Mouse (Mus musculus) natural killer cell, adult 2 months (primary cell): ENCODE data around the gene Scamp1.
"Not testable (repeated sequence)": the region's sequence is repeated elsewhere in the genome, so short reads cannot be mapped to it uniquely, and the experiment has no call there.

Experiments used
- DNase-seq, 2 experiments: peaks; one replicate each; pipeline ENCODE4 v3.0.0; 2022; ENCODE audit warnings: low spot score in 2 of 2

Gene Scamp1

GRCm38 (mm10) chr13:94285281-94285871 is at the start of gene Scamp1:
Gene Scamp1, minus strand, starts transcription at chr13:94285857.
- DNase-seq, result peak; percentile 30 to 58

DNA sequence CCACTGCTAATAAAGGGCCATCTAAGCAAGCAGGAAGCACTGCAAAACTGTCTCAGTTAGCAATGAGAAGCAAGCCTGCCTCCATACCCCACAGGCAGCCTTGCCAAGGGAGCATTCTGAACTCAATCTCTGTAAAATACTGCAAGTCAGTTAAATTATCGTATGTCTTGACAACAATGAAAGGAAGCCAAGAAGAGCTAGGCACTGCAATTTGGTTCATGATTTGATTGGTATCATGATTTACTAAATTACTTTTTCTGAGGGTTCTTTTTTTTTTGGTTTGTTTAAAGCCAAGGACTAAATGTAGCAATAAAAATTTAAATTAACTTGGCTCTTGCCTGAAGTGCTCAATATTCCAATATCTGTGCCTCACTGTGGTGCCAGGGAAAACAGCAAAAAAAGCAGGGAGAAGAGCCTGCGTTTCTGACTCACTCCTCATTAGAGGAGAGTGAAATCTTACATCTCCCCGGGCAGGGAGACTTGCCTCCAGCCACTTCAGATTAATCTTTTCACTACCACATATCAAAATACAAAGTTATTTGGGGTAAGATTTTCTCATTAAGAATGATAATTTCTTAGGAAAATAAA is 44.8 kb upstream of the Scamp1 start:
- no peak for DNase-seq

DNA sequence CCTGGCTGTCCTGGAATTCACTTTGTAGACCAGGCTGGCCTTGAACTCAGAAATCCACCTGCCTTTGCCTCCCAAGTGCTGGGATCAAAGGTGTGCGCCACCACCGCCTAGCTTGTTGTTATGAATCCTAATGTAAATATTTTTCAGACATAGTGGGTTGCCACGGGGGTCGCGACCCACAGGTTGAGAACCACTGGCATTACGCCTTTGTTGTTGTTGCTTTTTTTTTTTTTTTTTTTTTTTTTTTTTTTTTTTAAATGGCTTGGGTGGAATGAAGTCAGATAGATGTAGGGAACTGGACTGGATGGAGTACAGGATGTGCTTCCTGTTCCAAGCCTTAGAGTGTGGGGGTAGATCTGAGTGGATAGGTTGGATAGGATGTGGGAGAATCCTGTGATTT is 43.3 kb upstream of the Scamp1 start:
- DNase-seq, result not testable (repeated sequence)

DNA sequence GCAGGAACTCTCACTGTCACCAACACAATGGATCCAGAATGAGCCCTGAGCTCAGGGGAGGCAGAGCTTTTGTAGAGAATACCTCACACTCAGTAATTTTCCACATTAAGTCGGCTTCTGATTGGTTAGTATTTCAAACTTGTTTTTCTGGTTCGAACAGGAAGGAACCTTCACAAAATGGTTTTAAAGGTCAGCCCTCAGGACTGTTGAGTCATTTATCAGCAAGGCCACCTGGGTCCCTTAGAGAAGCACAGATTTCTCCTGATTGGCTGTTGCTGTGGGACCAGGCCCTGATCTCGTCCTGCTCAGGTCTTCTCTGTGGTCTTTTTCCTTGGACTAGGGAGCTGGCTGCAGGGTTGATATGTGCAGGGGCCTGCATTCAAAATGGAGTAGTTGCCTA is 42.4 kb upstream of the Scamp1 start:
- DNase-seq, result no peak

DNA sequence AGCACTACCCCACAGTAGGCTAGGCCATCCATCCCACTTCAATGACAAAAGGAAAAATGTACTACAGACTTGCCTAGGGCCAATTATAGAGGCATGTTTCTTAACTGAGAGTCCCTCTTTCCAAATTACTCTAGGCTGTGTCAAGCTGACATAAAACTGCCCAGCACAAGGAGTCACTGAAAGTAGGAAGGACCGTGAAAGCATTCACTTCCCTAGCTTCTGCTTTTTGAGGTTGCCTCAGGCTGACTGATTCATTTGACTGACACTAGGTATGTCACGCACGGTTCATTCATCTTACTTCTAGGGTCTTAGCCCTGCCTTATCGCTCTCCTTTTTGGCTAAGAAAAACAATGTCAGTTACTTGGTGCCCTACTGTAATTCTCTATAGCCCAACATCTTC is 36.8 kb upstream of the Scamp1 start:
- no peak for DNase-seq

DNA sequence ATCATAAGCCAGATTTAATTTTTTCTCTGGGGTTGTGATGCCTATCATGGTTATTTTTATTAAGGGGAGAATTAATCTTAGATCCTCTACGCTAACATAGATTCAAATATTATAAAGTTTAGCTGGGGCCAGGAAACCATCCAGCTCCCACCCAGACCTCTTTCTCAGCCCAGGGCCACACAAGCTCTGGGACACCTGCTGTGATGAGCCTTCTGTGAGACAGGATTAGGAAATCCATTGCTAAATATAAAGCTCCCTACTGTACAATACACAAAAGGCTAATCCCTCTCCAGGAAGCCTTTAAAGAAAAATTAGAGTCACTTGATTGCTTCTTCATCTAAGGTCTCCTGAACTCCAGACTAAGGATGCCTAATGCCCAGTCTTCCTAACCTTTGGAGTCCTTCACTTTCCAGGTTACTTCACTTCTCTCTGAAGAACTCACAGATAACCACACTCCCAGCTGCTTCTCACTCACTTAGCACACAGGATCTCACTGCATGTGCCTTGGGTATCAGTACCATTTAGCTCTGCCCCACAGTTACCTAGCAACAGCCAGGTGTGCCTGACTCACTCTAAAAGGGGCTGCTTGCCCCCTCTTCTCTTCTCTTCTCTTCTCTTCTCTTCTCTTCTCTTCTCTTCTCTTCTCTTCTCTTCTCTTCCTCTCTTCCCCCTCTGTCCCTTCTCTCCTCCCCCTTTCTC is 35.6 kb upstream of the Scamp1 start:
- DNase-seq, result no peak

DNA sequence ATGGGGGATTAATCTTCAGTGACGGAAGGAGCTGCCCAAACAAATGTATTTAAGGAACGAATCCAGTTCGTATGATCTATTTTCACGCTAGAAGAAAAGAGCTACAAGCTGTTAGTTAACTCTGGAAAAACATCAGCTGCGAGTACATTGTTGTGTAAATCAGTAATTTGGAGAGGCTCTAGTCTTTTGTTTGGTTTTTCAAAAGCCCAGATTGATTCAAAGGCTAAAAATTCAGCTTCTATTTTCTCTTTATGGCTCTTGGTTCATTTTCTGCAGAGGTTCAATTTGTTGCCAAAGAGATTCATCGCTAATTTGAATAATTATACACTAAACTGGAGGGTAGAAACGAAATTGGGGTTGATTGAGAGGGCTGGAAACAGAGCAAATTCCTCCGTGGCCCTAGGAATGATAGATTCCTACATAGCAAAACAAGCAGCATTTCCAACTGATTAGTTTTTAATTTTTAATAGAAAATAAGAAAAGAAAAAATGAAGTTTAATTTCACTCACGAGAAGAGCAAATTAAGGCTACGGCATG is 31.4 kb upstream of the Scamp1 start:
- no peak for DNase-seq

- not testable (repeated sequence) for DNase-seq
Measured at GRCm38 (mm10) chr13:94312812-94313211, 27.2 kb upstream of the Scamp1 start.

DNA sequence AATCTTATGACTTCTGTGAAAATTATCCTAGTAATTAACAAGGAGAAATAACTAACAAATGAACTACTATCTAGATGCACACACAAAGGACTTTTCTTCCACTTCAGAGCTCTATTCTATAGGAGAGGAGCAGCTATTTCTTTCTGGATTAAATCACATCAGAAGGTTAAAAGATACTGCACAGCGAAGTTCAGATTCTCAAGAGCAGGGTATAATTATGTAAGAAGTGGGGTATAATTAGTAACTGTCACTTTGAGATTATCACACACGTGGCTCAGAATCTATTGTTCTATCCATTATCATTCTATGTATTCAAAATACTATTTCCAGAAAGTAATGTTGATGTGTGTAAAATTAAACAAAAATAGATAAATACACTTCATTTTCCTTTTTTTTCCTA is 22.6 kb upstream of the Scamp1 start:
- no peak for DNase-seq

DNA sequence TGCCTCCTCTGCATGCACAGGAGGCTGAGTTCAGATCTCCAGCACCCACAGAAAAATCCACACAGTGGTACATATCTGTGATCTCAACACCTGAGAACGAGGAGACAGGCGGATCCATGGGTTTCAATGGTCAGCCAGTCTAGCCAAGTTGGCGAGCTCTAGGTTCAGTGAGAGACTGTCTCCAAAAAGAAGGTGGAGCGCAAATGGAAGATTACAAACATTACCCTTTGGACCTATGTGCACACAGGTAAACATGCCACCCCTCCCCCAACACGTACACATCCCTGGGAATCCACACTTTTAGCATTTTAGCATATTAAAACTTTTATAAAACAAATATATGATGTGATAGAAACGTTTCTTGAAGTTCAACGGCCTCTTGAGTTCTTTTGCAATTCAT is 21.9 kb upstream of the Scamp1 start:
- no peak for DNase-seq

GRCm38 (mm10) chr13:94306968-94307289 is 21.3 kb upstream of the Scamp1 start:
- no peak for DNase-seq

- DNase-seq, result no peak
Measured at GRCm38 (mm10) chr13:94306277-94306967, 20.8 kb upstream of the Scamp1 start.

GRCm38 (mm10) chr13:94300946-94301538 is 15.4 kb upstream of the Scamp1 start:
- no peak for DNase-seq

- DNase-seq, result no peak
Measured at GRCm38 (mm10) chr13:94300232-94300631, 14.6 kb upstream of the Scamp1 start.

GRCm38 (mm10) chr13:94298401-94298800 is 12.7 kb upstream of the Scamp1 start:
- DNase-seq, result no peak

DNA sequence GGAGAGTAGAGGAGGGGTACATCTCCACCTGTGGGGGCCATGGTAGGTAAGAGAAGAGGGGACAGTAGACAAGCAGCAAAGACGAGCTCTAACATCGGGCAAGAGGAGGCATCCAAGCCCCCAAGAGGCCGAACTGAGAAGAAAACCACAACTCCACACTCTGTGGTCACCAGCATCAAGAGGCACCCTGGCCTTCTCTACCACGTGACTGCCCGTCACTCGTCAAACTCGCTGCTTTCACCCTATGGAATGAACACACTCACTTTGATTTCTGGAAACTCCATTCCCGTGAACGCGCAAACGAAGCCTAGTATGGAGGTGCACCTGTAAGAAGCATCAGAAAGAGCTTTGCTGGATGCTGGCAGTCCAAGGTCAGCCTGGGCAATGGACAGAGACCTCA is 10.7 kb upstream of the Scamp1 start:
- no peak for DNase-seq

DNA sequence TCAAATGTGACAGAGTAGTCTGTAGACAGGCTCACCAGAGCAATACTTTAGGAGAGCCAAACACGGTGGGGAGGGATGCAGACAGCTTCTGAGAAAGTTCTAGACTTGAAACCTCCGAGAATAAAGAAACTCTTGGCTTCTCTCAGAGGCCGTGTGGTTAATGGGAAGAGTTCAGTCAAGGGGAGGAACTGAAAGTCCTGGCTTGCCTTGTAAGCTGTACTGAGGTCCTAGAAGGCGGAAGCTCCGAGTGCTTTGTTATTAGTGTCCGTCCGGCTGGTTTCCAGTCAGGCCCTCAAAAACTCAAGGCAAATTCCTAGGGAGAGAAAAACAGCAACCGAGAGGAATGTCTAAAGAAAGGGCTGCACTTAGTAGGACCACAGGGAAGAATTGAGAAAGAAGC is 10.3 kb upstream of the Scamp1 start:
- no peak for DNase-seq

- no peak for DNase-seq
Measured at GRCm38 (mm10) chr13:94294886-94295285, 9.2 kb upstream of the Scamp1 start.

DNA sequence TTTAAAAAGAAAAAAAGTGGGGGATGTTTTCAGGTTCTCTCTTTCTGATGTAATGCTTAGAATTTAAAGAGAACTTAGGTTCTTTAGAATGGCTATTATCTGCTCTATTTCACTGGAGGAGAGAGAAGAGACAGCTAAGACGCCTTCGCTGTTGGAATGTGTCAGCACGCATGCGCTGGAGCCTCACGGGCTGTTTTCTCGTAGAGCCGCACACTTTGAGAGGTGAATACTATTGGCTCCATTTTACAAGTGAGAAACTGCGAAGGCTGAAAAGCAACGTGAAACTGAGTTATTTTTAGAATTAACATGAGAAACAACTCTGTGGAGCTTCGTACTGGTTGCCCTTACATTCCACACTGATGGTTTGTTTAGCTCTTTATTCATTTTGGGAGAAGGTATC is 8.3 kb upstream of the Scamp1 start:
- DNase-seq, result no peak

GRCm38 (mm10) chr13:94286195-94286594 is 538 bp upstream of the Scamp1 start:
- DNase-seq, result no peak

DNA sequence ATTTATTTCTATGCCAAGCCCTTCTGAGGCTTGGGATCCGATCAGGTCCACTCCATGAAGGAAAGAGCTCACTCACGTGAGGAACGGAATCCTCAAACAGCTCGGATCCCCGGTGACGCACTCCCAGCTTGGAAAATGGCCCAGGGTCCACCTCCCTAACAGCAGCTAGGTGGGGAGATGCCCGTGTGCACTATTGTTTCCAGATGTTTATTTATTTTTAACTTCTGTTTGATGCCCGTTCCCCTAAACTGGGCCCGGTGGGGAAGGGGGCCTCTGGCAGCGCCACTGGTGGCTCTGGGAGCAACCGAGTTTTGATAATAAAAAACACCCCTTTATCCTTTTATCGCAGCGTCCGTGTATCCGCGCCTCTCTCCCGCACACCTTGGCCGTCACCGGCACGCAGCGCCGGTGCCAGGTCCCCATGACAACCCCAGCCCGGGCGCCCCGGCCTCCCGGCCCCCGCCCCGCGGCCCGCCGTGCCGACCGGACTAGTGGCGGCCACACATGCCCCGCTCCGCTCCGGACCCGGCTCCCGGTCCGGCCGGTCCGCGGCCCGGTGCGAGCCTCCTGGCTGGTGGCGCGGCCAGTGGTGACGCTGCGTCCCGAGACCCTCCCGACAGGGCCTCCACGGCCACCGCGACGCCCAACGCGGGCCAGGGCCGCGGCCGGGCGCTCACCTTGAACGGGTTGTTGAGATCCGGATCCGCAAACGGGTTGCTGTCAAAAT is 951 bp downstream of the Scamp1 start:
- no peak for DNase-seq

DNA sequence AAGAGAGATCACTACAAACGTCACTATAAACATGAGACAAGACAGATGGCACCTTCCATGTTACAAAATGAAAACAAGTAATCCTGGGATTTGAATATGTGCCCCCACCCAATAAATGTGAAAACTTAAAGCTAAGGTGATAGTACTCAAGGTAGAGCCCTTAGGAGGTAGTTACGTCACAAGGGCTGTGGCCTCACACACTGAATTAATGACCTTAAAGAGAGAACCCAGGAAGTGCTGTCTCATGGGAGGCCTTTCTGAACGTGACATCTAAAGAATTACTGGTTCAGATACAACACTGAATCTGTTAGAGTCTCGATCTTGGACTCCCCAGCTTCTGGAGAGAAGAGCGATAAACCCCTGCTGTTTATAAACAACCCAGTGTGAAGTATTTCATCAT is 6.2 kb downstream of the Scamp1 start:
- no peak for DNase-seq
